Mouse (Mus musculus): ENCODE results near the gene Eef1a2.

Gene Eef1a2

DNA sequence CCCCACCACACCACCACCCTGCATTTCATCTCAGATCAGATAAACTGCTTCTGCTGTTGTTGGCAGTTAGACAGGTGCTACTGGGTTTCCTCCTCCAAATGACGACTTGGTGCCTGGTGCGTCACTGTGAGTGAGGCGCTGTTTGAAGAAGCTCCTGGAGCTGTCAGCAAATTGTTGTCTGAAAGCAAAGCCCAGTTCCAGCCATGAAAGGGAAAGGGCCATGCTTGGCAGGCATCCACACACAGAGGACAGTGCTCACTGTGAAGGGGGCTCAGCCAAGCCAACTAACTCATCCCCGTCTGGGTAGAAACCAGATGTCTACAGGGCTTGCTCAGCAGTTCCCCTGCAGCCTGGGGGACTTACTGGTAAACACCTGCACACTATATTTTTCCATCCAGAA lies 27.9 kb downstream of the Eef1a2 start:
- DNase-seq, result no peak

DNA sequence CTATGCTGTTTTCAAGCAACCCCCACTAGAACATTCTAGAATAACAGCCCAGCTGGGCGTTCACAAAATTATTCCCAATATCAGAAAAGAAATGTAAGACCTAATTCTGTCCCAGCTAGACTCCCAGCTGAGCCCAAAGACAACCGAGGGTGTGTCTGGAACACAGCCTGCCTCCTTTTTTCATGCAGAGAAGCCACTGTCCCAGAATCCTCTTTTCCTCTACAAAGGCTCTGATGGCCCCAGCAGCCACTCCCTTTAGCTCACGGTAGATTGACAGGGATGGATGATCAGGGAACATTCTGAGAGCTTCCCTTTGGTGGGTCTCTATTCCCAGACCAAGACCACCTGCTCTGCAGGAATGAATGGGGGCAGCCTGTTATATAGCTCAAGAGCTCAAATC lies 29.0 kb downstream of the Eef1a2 start:
- DNase-seq, result no peak

DNA sequence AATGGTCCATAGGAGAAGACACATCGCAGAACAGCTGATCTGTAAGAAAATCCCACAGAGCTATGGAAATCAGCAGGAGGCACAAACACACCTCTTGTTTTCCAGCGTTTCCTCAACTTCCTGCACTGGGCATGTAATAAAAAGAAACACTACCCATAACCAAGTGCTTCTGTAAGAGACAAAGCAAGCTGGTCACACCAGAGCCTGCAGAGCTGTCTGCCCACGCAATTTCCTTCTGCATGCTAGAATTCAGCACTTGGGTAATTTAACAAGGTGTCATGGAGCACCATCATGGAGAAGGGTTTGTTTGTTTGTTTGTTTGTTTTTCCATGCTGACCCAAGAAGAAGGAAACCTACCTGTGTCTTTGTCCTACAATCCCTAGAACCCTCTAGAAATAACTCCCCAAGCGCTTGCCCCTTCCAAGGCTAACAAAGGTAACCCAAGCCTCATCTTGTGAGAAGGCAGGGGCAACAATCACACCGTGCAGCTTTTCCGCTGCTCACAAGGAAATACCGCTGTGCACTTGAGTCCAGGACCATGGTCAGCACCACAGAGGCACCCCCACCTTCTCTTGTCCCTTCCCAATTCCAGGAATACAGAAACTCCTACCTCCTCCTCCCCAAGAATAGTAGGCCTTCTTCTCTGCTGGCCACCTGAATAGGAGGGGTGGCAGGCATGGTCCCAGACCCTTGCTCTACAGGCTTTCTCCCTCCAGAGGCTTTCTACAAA lies 30.9 kb downstream of the Eef1a2 start:
- no peak for DNase-seq

DNA sequence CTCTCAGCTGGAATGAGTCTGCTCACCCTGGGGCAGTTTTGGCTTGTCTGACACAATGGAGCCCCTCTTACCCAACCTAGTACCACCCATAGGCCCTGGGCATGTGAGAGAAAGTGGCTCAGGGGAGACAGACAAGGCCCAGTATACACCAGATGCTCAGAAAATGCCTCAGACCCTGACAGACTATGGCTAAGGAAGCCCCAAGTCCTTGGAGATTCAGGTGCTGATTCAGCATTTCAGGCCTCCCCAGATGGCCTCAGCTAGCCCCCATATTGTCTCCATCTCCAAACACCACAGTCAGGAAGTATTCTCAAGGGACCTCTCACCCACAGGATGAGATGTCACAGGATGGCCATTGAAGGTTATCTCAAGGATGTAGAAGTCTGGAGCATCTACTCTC lies 34.2 kb downstream of the Eef1a2 start:
- no peak for DNase-seq

DNA sequence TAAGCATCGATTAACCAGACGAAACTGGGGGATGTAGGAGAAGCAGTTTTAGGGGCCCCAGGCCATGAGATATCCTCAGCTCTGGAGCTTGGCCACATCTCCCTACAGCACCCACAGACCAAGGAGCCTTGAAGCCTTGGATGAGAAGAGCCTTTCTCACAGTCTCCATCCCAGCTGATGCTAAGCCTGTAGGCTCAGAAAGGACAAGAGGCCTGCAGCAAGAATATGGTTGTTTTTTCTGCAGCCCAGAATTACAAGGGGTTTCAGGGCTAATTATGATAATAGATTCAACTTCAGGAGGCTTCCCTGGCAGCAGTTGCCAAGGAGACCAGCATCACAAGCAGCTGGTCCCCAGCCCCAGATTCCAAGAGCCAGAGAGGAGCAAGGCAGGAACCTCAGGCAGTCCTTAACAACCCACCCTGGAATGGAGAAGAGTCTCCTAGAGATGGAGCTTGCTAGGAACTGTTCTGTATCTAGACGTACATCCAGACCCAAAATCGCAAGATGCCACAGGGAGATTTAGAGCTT lies 35.8 kb downstream of the Eef1a2 start:
- no peak for DNase-seq

DNA sequence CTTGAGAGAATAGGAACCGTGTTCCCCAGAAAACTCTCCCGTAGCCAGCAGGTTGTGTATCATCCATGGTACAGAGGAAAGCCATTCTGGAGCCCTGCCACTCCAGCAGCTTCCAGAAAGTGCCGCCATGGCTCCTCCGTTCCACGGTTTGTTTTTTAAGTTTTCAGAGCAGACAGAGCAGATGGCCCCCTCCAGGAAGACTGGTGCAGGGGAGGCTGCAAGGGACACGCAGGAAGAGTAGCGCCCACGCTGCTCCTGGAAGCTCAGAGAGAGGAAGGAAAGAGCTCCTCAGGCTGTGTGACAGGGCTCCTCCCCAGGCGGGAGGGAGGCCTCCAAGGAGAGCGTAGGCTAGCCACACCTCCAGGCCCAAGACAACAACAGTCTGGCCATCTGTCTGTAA lies 36.9 kb downstream of the Eef1a2 start:
- DNase-seq, result no peak

DNA sequence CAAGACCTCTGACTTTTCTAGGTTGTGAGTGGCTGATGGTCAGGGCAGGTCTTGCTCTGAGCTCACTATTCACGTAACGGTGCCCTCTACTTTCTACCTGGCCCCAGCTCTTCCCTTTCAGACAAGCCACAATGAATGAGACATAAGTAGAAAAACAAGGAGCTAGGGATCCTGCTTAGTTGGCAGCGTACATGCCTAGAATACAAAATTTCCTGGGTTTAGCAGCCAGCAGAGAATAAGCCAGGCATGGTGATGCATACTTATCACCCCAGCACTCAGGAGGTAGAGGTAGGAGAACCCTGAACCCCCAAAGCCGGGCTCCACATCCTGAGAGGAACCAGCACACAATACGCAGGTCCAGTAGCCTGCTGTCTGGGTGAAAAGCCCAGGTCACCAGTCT lies 40.4 kb downstream of the Eef1a2 start:
- no peak for DNase-seq

DNA sequence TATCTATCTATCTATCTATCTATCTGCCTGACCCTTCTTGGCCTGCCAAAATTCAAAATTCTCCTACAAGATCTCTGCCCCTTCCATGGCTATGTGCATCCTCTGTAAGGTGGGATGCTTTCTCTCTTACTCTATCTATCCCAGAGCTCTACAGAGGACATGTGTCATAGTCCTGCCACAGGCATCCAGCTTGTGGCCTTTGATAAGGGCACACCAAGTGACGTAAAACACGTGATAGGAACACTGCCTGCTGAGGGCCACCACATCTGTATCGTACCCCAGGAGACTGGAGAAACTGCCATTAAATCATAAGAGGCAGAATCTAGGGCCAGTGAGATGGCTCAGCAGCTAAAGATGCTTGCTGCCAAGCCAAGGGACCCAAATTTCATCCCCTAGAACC lies 41.4 kb downstream of the Eef1a2 start:
- no peak for DNase-seq

DNA sequence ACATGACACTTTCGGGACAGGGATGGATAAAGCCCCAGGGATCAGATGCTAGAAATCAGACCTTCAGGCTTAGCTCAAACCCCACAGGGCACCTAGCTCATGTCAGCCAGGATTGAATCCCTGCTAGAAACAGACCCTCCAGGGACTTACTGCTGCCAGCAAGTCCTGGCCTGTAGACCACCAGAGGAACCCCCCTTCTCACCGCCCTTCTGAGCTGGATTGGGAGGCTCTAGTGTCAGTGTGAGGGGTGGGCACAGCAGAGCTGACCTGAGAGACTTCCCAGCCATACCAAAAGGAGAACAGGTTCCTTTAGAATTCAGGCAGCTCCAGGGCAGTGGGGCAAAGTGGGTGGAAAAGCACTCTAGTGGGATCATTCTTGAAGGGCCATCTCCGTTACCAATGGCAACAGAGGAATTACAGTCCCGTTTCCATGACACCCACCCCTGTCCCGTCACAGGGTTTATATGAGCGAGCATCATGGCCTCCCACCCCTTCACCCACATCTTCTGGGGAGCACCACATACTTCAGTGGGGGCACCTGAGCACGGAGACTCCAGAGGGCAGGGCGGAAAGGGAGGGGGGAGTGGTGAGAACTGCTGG lies 43.0 kb downstream of the Eef1a2 start:
- no peak for DNase-seq

DNA sequence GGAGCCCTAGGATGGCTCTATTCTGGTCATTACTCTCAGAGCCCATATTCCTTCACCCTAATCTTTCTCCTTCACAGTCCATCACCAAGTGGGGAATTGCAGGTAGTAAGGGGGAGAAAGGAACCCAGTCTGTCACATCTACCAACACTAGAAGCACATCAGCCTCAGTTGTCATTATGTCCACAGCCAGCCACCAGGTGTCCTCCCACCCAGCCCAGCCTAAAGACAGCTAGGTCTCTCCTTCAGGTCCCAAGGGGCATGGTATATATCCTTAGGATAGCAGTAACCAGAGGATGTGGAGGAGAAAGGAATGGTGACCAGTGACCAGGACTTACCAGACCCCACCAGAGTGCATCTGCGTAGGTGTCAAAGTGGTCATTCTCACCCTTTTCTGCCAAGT lies 45.1 kb downstream of the Eef1a2 start:
- no peak for DNase-seq

DNA sequence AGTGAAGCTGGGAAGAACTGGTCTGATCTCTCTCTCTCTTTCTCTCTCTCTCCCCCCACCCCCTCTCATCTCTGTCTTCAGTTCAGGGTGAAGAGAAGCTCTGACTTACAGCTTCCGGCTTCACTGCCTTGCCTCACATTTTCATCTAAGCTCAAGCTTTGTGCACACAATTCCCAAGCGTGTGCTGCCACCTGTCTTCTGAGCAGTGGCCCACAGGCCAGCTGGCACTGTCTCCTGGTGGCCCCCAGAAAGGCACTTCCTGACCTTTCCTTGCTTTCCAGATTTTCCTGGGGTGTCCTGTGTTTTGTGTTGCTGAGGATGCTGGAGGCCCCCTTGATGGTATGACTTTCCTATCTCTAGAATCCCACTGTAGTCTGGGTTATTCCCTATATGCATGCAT lies 52.7 kb downstream of the Eef1a2 start:
- no peak for DNase-seq

DNA sequence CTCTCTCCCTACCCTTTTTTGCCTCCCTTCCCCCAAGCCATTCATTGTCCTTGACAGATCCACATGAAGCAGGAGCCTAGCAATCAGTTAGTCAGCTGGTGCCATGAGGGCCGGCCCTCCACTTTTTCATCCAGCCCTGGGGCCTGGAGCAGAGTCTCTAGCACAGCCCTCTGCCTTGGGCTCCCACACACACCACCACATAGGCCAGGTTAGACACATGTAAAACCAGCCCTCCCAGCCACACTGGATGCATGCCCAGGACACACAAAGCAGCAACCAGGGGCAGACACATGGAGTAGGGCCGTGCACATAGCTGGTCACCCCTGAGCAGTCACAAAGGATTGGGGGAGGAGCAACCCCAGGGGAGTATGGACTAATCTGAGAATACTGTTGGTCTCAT lies 54.7 kb downstream of the Eef1a2 start:
- DNase-seq, result no peak

DNA sequence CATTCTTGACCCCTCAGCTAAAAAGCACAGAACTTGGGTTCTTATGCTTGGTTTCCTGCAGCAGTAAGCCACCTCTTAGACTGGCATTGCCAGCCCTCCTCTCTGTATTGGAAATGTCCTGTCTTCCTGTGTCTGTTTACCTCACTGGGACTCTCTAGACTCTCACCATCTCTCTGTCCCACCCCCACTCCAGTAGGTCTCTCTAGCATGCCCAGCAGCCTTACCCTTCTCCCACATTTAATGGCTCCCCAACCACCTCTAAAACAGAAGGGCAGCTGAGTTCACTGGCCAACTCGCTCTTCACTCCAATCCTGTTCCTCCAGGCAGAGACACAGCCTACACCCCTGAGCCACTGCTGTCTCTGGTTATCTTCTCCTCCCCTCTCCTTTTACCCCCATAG lies 55.2 kb downstream of the Eef1a2 start:
- no peak for DNase-seq

DNA sequence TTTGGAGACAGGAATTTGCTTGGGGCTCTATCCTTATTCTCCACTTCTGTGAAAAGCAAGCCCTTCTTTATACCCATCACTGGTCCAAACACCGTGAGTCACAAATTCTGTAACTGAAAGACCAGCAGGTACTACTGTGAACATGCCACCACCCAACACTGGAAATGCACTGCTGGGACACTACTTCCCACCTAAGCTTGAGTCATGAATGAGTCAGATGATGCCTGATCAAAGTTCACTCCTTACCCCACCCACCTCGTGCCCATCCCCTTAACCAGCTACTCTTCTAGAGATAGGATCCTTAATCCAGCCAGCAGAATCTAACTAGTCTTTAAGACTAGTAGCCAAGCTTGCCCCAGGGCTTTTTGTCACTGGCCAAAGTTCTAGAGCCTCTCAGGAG lies 56.7 kb downstream of the Eef1a2 start:
- no peak for DNase-seq
